Mouse (Mus musculus) bone marrow macrophage, adult 2 months (primary cell): Measurements from ENCODE around the gene Trex1. TPM values are rescaled to one million over a fixed set of nuclear protein-coding genes. Genes with fewer than 3 reads are reported as not detected.

Experiments used
- H3K27ac ChIP-seq: 2 replicates; pipeline ENCODE4 v1.5.1; 2012; ENCODE audit warnings: low read depth, low read length; ENCODE audit not compliant: insufficient read depth
- H3K4me1 ChIP-seq: 2 replicates; pipeline ENCODE4 v1.6.1; 2012; ENCODE audit warnings: low read length; ENCODE audit not compliant: control insufficient read depth, insufficient read depth
- H3K4me3 ChIP-seq: 2 replicates; pipeline ENCODE4 v1.5.1; 2012; ENCODE audit warnings: mild to moderate bottlenecking, low read length, moderate library complexity; ENCODE audit not compliant: insufficient read depth
- CTCF ChIP-seq: IDR thresholded peaks from 2 replicates; pipeline ENCODE4 v1.5.1; 2012; ENCODE audit warnings: low read depth, mild to moderate bottlenecking, low read length, moderate library complexity
- POLR2A ChIP-seq: IDR thresholded peaks from 2 replicates; pipeline ENCODE4 v1.6.1; 2012; ENCODE audit warnings: mild to moderate bottlenecking, low read depth, low read length, borderline replicate concordance
- polyA plus RNA-seq: library from polyadenylated mRNA; stranded (reverse); fragments of >200 nt; gene quantifications from 2 replicates; pipeline ENCODE4 v1.2.4, GENCODE M21; 2012; ENCODE audit not compliant: missing spikeins, insufficient read depth, insufficient read length

Trex1 gene
- polyA plus RNA-seq = 88.4 and 110 TPM in 2 replicates

DNA sequence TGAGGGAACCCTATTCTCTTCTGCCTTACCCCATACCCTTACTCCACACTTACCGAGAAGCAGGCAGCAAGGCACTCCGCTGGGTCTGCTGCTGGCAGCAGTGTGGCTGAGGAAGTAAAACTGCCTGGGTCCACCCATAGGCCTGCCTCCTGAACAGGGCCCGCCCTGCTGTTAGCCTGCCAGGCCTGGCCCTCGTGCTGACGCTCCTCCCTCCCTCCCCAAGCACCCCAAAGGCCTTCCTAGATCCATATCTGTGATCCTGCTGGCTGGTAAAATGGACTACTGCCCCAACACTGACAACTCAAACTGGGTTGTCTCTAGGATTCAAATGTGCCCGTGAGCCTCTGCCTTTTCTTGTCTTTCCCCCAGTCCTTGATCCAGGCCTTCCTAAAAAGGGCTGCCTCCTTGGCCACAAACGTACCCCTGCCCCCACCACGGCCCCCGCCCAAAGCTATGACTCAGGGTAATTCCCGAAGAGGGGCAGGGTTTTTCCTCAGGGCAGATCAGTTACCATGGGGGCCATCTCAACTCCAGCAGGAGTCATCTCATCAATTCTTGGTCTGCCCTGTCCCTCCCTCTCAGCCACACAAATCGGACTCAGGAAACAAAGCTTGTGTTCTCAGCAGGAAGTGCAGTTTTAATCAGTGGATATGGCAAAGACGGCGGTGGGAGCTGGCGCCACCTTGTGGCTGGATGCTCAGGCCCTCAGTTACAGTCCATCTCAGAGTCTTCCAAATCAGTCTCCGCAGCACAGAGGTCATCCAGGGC lies at the start of gene Trex1:
Gene Trex1 (minus strand): TSS at position 599 of the 768 bp plus-strand sequence.
- H3K4me1 ChIP-seq = peaks cover 32% of the 10 kb centered on the region
- peak within 1 kb of the TSS; percentile 82 for H3K27ac ChIP-seq
- peak within 1 kb of the TSS; percentile 77 for H3K4me3 ChIP-seq
- TF ChIP-seq CTCF = peak; percentile 92
- TF ChIP-seq POLR2A = peak; percentile 95

DNA sequence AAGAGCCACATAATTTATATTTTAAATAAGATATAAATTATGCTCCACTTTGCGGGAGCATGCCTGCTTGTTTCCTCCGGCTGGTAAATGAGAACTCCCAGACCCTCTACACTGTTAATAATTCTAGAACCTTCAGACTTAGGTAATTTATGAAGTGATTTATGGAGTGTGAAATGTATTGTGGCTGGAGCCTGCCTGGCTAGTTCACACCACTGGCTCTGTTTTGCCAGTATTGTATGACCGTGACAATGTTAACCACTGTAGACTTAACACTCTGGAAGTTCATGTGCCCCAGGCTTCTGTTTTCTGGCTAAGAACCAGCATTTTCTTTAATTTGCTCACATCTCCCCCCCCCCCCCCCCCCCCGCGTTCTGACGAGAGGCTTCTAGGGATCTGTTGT lies 47.8 kb upstream of the Trex1 start:
- no peak for TF ChIP-seq CTCF
- no peak for TF ChIP-seq POLR2A
- H3K27ac ChIP-seq = no peak overlapping the region
- no peak overlapping the region for H3K4me3 ChIP-seq
- peaks cover 3% of the 10 kb centered on the region; the same call in 1 of the 2 replicates for H3K4me1 ChIP-seq

DNA sequence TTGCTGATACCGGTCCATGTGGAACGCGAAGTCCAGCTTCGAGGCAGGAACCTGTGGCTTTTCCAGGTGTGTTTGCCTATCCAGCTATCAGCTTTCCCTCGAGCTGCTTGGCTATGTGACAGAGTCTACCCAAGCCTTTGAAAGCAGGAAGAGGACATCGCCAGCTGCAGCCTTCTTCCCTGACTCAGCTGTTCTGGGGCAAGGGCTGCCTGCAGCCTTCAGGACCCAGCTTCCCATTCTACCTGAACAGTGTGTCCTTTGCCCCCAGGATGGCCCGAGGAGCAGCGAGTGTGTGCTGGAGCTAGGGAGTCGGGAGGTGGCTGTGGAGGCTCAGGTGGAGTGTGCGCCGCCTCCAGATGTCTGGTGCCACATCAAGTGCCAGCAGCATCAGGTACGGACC lies 46.1 kb upstream of the Trex1 start:
- Histone ChIP-seq H3K4me3 (no peak overlapping the region), H3K4me1 (peaks cover 3% of the 10 kb centered on the region; the same call in 1 of the 2 replicates), H3K27ac (no peak overlapping the region)
- no peak for TF ChIP-seq POLR2A
- no peak for TF ChIP-seq CTCF

DNA sequence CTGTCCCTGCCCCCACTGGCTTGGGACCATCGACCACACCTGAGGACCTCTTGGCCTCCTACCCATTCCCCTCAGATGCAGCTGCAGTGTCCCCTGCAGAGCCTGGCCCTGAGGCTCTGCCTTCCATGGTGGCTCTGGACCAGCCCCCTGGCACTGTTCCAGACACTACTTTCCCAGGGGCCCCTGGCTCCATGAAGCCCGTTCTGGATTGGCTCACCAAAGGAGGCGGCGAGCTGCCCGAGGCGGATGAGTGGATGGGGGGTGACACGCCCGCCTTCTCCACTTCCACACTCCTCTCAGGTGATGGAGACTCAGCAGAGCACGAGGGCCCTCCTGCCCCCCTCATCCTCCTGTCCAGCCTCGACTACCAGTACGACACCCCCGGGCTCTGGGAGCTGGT lies 45.5 kb upstream of the Trex1 start:
- Histone ChIP-seq H3K27ac (no peak overlapping the region), H3K4me3 (no peak overlapping the region), H3K4me1 (peaks cover 3% of the 10 kb centered on the region; the same call in 1 of the 2 replicates)
- no peak for TF ChIP-seq POLR2A
- TF ChIP-seq CTCF = no peak

DNA sequence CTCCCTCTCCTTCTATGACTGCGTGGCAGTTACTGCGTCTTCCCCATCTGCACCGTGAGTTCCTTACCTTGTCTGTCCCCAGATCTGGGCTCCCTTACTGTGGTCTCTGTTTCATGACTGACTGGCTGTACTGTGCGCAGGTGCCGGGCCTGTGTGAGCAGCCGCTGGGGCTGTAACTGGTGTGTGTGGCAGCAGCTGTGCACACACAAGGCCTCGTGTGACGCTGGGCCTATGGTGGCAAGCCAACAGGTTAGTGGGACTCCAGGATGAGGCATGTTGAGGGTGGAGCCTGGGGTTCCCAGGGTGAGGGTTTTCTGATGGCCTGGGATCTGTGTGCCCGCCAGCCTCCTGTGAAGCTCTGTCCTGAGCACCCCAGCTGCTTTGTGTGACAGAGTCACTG lies 44.5 kb upstream of the Trex1 start:
- no peak overlapping the region for H3K4me3 ChIP-seq
- H3K27ac ChIP-seq = no peak overlapping the region
- H3K4me1 ChIP-seq = peaks cover 3% of the 10 kb centered on the region; the same call in 1 of the 2 replicates
- TF ChIP-seq POLR2A = no peak
- TF ChIP-seq CTCF = no peak

DNA sequence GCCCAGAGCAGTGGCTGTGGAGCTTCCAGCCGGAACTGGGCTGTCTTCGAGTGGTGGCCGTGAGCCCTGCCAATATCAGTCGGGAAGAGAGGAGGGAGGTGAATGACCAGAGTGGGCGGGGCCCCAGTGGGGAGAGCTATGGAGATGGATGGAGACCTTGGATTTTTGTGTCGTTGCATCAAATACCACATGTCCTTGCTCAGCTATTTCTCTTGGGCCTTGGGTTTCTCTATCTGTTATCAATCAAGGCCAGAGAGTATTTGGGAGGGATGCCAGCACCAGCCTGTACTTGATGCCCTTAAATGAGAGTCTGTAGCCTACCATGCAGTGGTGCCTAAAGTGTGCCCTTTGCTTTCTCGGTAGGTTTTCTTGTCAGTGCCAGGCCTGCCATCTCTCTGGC lies 43.7 kb upstream of the Trex1 start:
- Histone ChIP-seq H3K27ac (no peak overlapping the region), H3K4me1 (peaks cover 3% of the 10 kb centered on the region; the same call in 1 of the 2 replicates), H3K4me3 (no peak overlapping the region)
- no peak for TF ChIP-seq POLR2A
- no peak for TF ChIP-seq CTCF

DNA sequence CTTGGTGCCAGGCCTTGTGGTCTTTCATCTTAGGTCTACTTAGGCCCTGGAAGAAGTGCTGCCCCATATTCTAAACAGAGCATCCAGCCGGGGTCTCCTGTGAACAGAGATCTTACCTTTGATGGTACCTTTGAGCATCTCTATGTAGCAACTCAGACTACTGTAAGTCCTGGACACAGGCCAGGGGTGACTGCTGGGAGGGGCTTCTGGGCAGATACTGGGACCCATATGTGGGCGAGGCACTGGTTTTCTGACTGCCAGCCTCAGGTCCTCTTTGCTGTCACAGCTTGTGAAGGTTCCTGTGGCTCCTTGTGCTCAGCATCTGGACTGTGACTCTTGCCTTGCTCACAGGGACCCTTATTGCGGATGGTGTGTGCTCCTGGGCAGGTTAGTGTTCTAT lies 43.0 kb upstream of the Trex1 start:
- Histone ChIP-seq H3K4me3 (no peak overlapping the region), H3K4me1 (peaks cover 6% of the 10 kb centered on the region; the same call in 1 of the 2 replicates), H3K27ac (no peak overlapping the region)
- TF ChIP-seq POLR2A = no peak
- no peak for TF ChIP-seq CTCF

DNA sequence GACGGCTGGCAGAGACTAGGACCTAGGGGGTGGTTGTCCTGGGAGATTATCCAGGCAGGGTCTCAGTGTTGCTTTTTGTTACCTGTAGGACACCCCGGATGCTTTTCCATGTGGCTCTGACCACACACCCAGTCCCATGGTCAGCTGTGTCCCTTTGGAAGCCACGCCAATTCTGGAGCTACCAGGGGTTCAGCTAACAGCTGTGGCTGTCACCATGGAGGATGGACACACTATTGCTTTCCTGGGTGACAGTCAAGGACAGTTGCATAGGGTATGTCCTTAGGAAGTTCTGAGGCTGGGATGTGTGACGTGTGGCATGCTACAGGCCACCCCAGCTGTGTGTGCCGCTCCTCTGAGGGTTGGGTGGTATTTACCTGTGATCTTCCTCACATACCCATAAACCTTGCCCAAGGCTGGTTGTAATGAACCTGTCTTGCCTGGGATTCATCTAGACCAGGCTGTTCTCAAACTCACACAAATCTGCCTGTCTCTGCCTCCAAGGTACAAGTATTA lies 42.5 kb upstream of the Trex1 start:
- H3K27ac ChIP-seq = no peak overlapping the region
- H3K4me1 ChIP-seq = peaks cover 6% of the 10 kb centered on the region; the same call in 1 of the 2 replicates
- no peak overlapping the region for H3K4me3 ChIP-seq
- TF ChIP-seq CTCF = no peak
- no peak for TF ChIP-seq POLR2A

DNA sequence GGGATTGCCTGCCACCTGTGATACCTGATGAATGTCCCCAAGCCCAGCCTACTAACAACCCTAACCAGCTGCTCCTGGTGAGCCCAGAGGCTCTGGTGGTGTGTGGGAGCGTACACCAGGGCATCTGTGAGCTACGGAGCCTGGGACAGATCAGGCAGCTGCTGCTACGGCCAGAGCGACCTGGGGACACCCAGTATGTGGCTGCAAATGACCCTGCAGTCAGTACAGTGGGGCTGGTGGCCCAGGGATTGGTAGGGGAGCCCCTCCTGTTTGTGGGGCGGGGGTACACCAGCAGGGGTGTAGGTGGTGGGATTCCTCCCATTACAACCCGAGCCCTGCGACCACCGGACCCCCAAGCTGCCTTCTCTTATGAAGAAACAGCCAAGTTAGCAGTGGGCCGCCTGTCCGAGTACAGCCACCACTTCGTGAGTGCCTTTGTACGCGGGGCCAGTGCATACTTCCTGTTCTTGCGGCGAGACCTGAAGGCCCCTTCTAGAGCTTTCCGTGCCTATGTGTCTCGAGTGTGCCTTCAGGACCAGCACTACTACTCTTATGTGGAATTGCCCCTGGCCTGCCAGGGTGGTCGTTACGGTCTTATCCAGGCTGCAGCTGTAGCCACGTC lies 40.9 kb upstream of the Trex1 start:
- no peak overlapping the region for H3K4me3 ChIP-seq
- no peak overlapping the region for H3K27ac ChIP-seq
- TF ChIP-seq CTCF (no peak), POLR2A (no peak)
- peaks cover 5% of the 10 kb centered on the region; the same call in 1 of the 2 replicates for H3K4me1 ChIP-seq

DNA sequence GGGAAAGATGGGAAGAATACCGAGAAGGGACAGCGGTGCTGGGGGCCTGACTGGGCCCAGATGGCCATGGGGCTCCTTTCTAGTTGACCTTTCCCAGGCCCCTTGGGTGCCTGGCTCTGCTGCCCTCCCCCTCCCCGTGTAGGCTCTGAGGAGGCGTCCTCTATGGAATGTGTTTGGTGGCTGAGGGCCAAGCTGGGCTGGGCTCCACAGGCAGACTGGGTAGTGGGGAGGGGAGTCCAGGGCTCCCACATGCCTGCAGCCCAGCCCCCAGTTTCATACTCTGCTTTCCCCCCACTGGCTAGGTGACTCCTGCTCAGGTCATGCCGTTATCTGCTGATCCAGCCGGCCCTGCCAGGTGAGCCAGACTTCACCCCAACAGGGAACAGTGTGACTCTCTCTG lies 39.4 kb upstream of the Trex1 start:
- TF ChIP-seq POLR2A = no peak
- no peak for TF ChIP-seq CTCF
- Histone ChIP-seq H3K4me3 (no peak overlapping the region), H3K4me1 (peaks cover 3% of the 10 kb centered on the region; the same call in 1 of the 2 replicates), H3K27ac (no peak overlapping the region)
